Mouse (Mus musculus) C2C12 (cell line): Measurements from ENCODE around the gene Naaladl2. TPM values are rescaled to one million over a fixed set of nuclear protein-coding genes. Genes with fewer than 3 reads are reported as not detected.

Source experiments
- H3K27me3 ChIP-seq: one replicate; pipeline ENCODE4 v1.6.1; 2011; ENCODE audit not compliant: control insufficient read depth, insufficient read depth, insufficient read length
- H3K36me3 ChIP-seq: one replicate; pipeline ENCODE4 v1.6.1; 2011; ENCODE audit not compliant: control insufficient read depth, insufficient read depth
- H3K4me3 ChIP-seq: one replicate; pipeline ENCODE4 v1.5.1; 2011; ENCODE audit warnings: mild to moderate bottlenecking, control low read depth; ENCODE audit not compliant: poor library complexity, insufficient read depth, severe bottlenecking
- H3K79me2 ChIP-seq: one replicate; pipeline ENCODE4 v1.6.1; 2011; ENCODE audit not compliant: control insufficient read depth, insufficient read depth
- H3K79me3 ChIP-seq: one replicate; pipeline ENCODE4 v1.6.1; 2011; ENCODE audit warnings: low read depth, control low read depth
- H3ac ChIP-seq: one replicate; pipeline ENCODE3; 2011; ENCODE audit warnings: low read depth; ENCODE audit not compliant: control insufficient read depth, insufficient read length
- CEBPB ChIP-seq: IDR thresholded peaks from one replicate; pipeline ENCODE4 v1.6.1; 2011; ENCODE audit warnings: low read depth, mild to moderate bottlenecking, control low read depth, moderate library complexity
- CTCF ChIP-seq: IDR thresholded peaks from one replicate; pipeline ENCODE4 v1.5.1; 2011; ENCODE audit not compliant: control insufficient read depth, insufficient read depth, insufficient read length
- FOSL1 ChIP-seq: IDR thresholded peaks from one replicate; pipeline ENCODE4 v1.8.0; 2011; ENCODE audit warnings: mild to moderate bottlenecking, low read length; ENCODE audit not compliant: poor library complexity, insufficient read depth, severe bottlenecking
- MAX ChIP-seq: IDR thresholded peaks from one replicate; pipeline ENCODE4 v1.6.1; 2011; ENCODE audit warnings: mild to moderate bottlenecking, control low read depth
- MYOD1 ChIP-seq: IDR thresholded peaks from one replicate; pipeline ENCODE4 v1.6.1; 2011; ENCODE audit warnings: low read depth; ENCODE audit not compliant: control insufficient read depth, insufficient read length
- MYOG ChIP-seq: IDR thresholded peaks from one replicate; pipeline ENCODE4 v1.6.1; 2011; ENCODE audit not compliant: control insufficient read depth, insufficient read length; ENCODE audit errors: extremely low read depth
- USF1 ChIP-seq: IDR thresholded peaks from one replicate; pipeline ENCODE4 v1.6.1; 2011; ENCODE audit warnings: low read depth, mild to moderate bottlenecking, control low read depth, moderate library complexity
- polyA plus RNA-seq: library from polyadenylated mRNA; unstranded; fragments of >200 nt; fragmentation: generic; extraction: Trizol; gene quantifications from one replicate; pipeline ENCODE4 v1.2.1, GENCODE M21; 2012; ENCODE audit warnings: missing spikeins

Naaladl2 gene
- polyA plus RNA-seq, 1 experiment: not detected

- H3K79me2 ChIP-seq: no peaks in the 10 kb centered on the region
- H3K4me3 ChIP-seq: no peak overlapping the region
Measured at GRCm38 (mm10) chr3:24432761-24433160, 711.3 kb downstream of the Naaladl2 start.

GRCm38 (mm10) chr3:24391737-24392136, 752.3 kb downstream of the Naaladl2 start:
- Histone ChIP-seq H3K27me3 (no peaks in the 10 kb centered on the region), H3ac (no peak overlapping the region), H3K79me2 (no peaks in the 10 kb centered on the region), H3K79me3 (no peaks in the 10 kb centered on the region), H3K36me3 (no peaks in the 10 kb centered on the region), H3K4me3 (no peak overlapping the region)
- TF ChIP-seq USF1 (no peak), CTCF (no peak), MYOD1 (no peak), FOSL1 (no peak), MYOG (no peak), MAX (no peak), CEBPB (no peak)

More at GRCm38 (mm10) chr3:24432761-24433160, 711.3 kb downstream of the Naaladl2 start:
- no peak for TF ChIP-seq MAX
- TF ChIP-seq MYOD1: no peak
- no peak for TF ChIP-seq USF1
- TF ChIP-seq CEBPB: no peak
- no peak for TF ChIP-seq MYOG
- TF ChIP-seq CTCF: no peak
- TF ChIP-seq FOSL1: no peak
- Histone ChIP-seq H3K36me3 (no peaks in the 10 kb centered on the region), H3K79me3 (no peaks in the 10 kb centered on the region), H3K27me3 (no peaks in the 10 kb centered on the region), H3ac (no peak overlapping the region)

- no peak overlapping the region for H3ac ChIP-seq
- H3K27me3 ChIP-seq: no peaks in the 10 kb centered on the region
- no peaks in the 10 kb centered on the region for H3K36me3 ChIP-seq
- no peaks in the 10 kb centered on the region for H3K79me3 ChIP-seq
- no peaks in the 10 kb centered on the region for H3K79me2 ChIP-seq
- H3K4me3 ChIP-seq: no peak overlapping the region
- no peak for TF ChIP-seq MYOG
- no peak for TF ChIP-seq FOSL1
- no peak for TF ChIP-seq MYOD1
- TF ChIP-seq CEBPB: no peak
- no peak for TF ChIP-seq MAX
- no peak for TF ChIP-seq USF1
- TF ChIP-seq CTCF: no peak
Measured at GRCm38 (mm10) chr3:24391311-24391710, 752.8 kb downstream of the Naaladl2 start.

- Histone ChIP-seq H3ac (no peak overlapping the region), H3K79me2 (no peaks in the 10 kb centered on the region), H3K36me3 (no peaks in the 10 kb centered on the region), H3K79me3 (no peaks in the 10 kb centered on the region), H3K4me3 (no peak overlapping the region), H3K27me3 (no peaks in the 10 kb centered on the region)
- TF ChIP-seq MAX: no peak
- no peak for TF ChIP-seq USF1
- no peak for TF ChIP-seq CEBPB
- no peak for TF ChIP-seq CTCF
- TF ChIP-seq FOSL1: no peak
- no peak for TF ChIP-seq MYOD1
- TF ChIP-seq MYOG: no peak
Measured at GRCm38 (mm10) chr3:24355010-24355409, 789.1 kb downstream of the Naaladl2 start.

- TF ChIP-seq MYOD1 (no peak), CEBPB (no peak), MYOG (no peak), MAX (no peak), CTCF (no peak), USF1 (no peak), FOSL1 (no peak)
- Histone ChIP-seq H3ac (no peak overlapping the region), H3K36me3 (no peaks in the 10 kb centered on the region), H3K79me2 (no peaks in the 10 kb centered on the region), H3K27me3 (no peaks in the 10 kb centered on the region), H3K79me3 (no peaks in the 10 kb centered on the region), H3K4me3 (no peak overlapping the region)
Measured at GRCm38 (mm10) chr3:24321489-24322405, 822.3 kb downstream of the Naaladl2 start.
